Mouse (Mus musculus) brain, embryonic 14.5 days (tissue): ENCODE measurements around the gene Hacd4.

Source experiments
- CTCF ChIP-seq: fragments of 200-500 bp; IDR thresholded peaks from 2 replicates; pipeline ENCODE4 v1.5.1; 2012; ENCODE audit warnings: inconsistent platforms, mild to moderate bottlenecking, moderate library complexity, borderline replicate concordance; ENCODE audit not compliant: insufficient read depth, insufficient read length; ENCODE audit errors: extremely low read depth
- POLR2A ChIP-seq: fragments of 200-500 bp; IDR thresholded peaks from 2 replicates; pipeline ENCODE4 v1.6.1; 2012; ENCODE audit warnings: mild to moderate bottlenecking, inconsistent platforms, borderline replicate concordance; ENCODE audit not compliant: poor library complexity, insufficient read depth, insufficient read length, severe bottlenecking; ENCODE audit errors: extremely low read depth

GRCm38 (mm10) chr4:88400992-88401313, 37.8 kb downstream of the Hacd4 start:
- TF ChIP-seq CTCF (no peak), POLR2A (no peak)
